Mouse (Mus musculus) hindbrain, postnatal 0 days (tissue): ENCODE data around the gene Pbx4. TPM values are rescaled to one million over a fixed set of nuclear protein-coding genes. Genes with fewer than 3 reads are reported as not detected.

Experiments used
- ATAC-seq: fragments of 200-750 bp; cut with Nextera tagmentation; 2 replicates; pipeline ENCODE4 v1.8.0; 2017; ENCODE audit warnings: mild to moderate bottlenecking, moderate TSS enrichment, moderate library complexity
- DNase-seq: peaks from one replicate; pipeline ENCODE4 v3.0.0-alpha.2; 2015; ENCODE audit warnings: low spot score
- H3K27ac ChIP-seq: fragments of 300-500 bp; sonication (generic); 2 replicates; pipeline ENCODE4 v1.5.1; 2014; ENCODE audit warnings: mild to moderate bottlenecking
- H3K27me3 ChIP-seq: fragments of 300-500 bp; sonication (generic); 2 replicates; pipeline ENCODE4 v1.6.1; 2014; ENCODE audit warnings: low read length, mixed read lengths; ENCODE audit not compliant: insufficient read depth
- H3K36me3 ChIP-seq: fragments of 300-500 bp; sonication (generic); 2 replicates; pipeline ENCODE4 v1.6.1; 2014; ENCODE audit warnings: low read length, mixed read lengths; ENCODE audit not compliant: insufficient read depth
- H3K4me1 ChIP-seq: fragments of 300-500 bp; sonication (generic); 2 replicates; pipeline ENCODE4 v1.6.1; 2014; ENCODE audit warnings: antibody characterized with exemption, low read length, mixed read lengths; ENCODE audit not compliant: insufficient read depth
- H3K4me2 ChIP-seq: fragments of 300-500 bp; sonication (generic); 2 replicates; pipeline ENCODE4 v1.6.1; 2014; ENCODE audit warnings: low read depth, mild to moderate bottlenecking, low read length, moderate library complexity, mixed read lengths
- H3K4me3 ChIP-seq: fragments of 300-500 bp; sonication (generic); 2 replicates; pipeline ENCODE4 v1.5.1; 2014; ENCODE audit warnings: low read length
- H3K9ac ChIP-seq: fragments of 300-500 bp; sonication (generic); replicated peaks from 2 replicates; pipeline ENCODE4 v1.6.1; 2014; ENCODE audit warnings: mild to moderate bottlenecking, low read length, moderate library complexity, mixed read lengths
- H3K9me3 ChIP-seq: fragments of 300-500 bp; sonication (generic); 2 replicates; pipeline ENCODE4 v1.6.1; 2016; ENCODE audit warnings: low read length, mixed read lengths
- CTCF ChIP-seq: IDR thresholded peaks from 2 replicates; pipeline ENCODE4 v1.5.1; 2016; ENCODE audit warnings: antibody characterized with exemption, control low read depth, low read depth
- WGBS: fragments of 180-500 bp; shearing (Covaris S2); extraction: QIAGEN DNeasy Blood & Tissue Kit; methylation state at CpG from one replicate; pipeline ENCODE4 v1.1.7; 2014; 5-methylcytosine and 5-hydroxymethylcytosine counted together
- polyA plus RNA-seq: library from polyadenylated mRNA; unstranded; fragments of >200 nt; fragmentation: Nextera tagmentation; extraction: Ambion mirVana; gene quantifications from 2 replicates; pipeline ENCODE4 v1.2.1, GENCODE M21; 2015
- total RNA-seq: library from RNA; depleted of rRNA; stranded (reverse); fragments of >200 nt; gene quantifications from 2 replicates; pipeline ENCODE4 v1.2.3, GENCODE M21; 2014; rRNA removed

Pbx4 gene
- total RNA-seq (46.5 and 86.4 TPM in 2 replicates), polyA plus RNA-seq (81.9 and 88.5 TPM in 2 replicates)

- WGBS, result under 1% methylated on average over 38 of the region's 38 CpGs
- TF ChIP-seq CTCF, result peak; percentile 35
- peak; percentile 98 for DNase-seq
- H3K27ac ChIP-seq, result peak within 1 kb of the TSS; percentile 78
- peak; percentile 99 for ATAC-seq
- H3K4me3 ChIP-seq, result peak within 1 kb of the TSS; percentile 64
- no peaks in the 10 kb centered on the region for H3K27me3 ChIP-seq
- H3K9ac ChIP-seq, result peak within 1 kb of the TSS; percentile 72
- H3K36me3 ChIP-seq, result peaks cover 5% of the 10 kb centered on the region; the same call in 1 of the 2 replicates
- no peaks in the 10 kb centered on the region for H3K9me3 ChIP-seq
- peak within 1 kb of the TSS; percentile 77 for H3K4me2 ChIP-seq
- no peaks in the 10 kb centered on the region; the same call in 1 of the 2 replicates for H3K4me1 ChIP-seq
These were observed at the start of gene Pbx4 for GRCm38 (mm10) chr8:69832298-69832853. TSS of gene Pbx4 (plus strand) at chr8:69832491.

DNA sequence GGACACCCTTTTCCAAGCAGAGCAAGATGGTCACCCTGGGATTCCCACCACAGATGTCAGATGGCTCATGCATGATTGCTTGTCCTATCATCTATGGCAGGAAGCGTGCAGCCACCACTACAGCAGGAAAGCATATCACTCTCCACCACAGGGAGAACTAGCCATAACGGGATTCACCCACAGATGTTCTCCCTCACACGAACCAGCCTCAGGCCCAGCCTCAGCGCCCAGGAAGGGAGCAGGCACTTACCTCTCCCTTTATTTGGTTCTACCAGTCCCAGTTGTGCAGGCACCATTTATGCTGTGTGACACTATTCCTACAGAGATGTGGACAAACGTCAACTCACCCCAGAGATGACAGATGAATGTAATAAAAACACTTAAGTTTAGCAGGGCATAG is 43.2 kb upstream of the Pbx4 start:
- Histone ChIP-seq H3K4me2 (no peak overlapping the region), H3K27ac (no peak overlapping the region), H3K36me3 (no peaks in the 10 kb centered on the region), H3K27me3 (no peaks in the 10 kb centered on the region), H3K9me3 (no peaks in the 10 kb centered on the region), H3K4me1 (peaks cover 15% of the 10 kb centered on the region; the same call in 1 of the 2 replicates), H3K4me3 (no peak overlapping the region), H3K9ac (no peak overlapping the region)
- TF ChIP-seq CTCF, result no peak
- no peak for ATAC-seq
- WGBS, result 85% methylated on average over 5 of the region's 5 CpGs
- no peak for DNase-seq

GRCm38 (mm10) chr8:69789731-69790130 is 42.6 kb upstream of the Pbx4 start:
- no peaks in the 10 kb centered on the region for H3K27me3 ChIP-seq
- H3K4me3 ChIP-seq, result no peak overlapping the region
- no peak overlapping the region for H3K27ac ChIP-seq
- no peak overlapping the region for H3K4me2 ChIP-seq
- H3K4me1 ChIP-seq, result peaks cover 15% of the 10 kb centered on the region; the same call in 1 of the 2 replicates
- ATAC-seq (no peak), DNase-seq (no peak)
- 76% methylated on average over 5 of the region's 5 CpGs for WGBS
- TF ChIP-seq CTCF, result no peak
- H3K36me3 ChIP-seq, result peaks cover 2% of the 10 kb centered on the region; the same call in 1 of the 2 replicates
- H3K9ac ChIP-seq, result no peak overlapping the region
- no peaks in the 10 kb centered on the region for H3K9me3 ChIP-seq

DNA sequence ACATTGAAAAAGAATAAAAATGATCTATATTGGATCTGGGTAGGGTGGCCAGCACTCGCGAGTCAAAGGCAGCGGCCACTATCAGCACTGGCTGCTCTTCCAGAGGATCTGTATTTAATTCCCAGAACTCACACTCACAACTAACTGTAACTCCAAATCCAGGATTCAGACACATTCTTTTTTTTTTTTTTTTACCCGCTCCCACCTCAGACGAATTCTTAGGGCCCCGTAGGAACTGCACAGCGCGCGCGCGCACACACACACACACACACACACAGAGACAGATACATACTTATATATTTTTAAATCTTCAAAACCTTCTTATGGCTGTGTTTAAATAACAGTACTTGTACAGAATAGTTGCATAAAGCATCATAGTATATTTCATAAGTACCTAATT is 41.9 kb upstream of the Pbx4 start:
- Histone ChIP-seq H3K27ac (peak overlapping the region; percentile 87; the same call in 1 of the 2 replicates), H3K4me2 (peak overlapping the region; percentile 86), H3K27me3 (no peaks in the 10 kb centered on the region), H3K4me3 (peak overlapping the region; percentile 91), H3K4me1 (peaks cover 15% of the 10 kb centered on the region; the same call in 1 of the 2 replicates), H3K9me3 (no peaks in the 10 kb centered on the region), H3K9ac (peak overlapping the region; percentile 94), H3K36me3 (peaks cover 8% of the 10 kb centered on the region)
- WGBS, result 37% methylated on average over 11 of the region's 11 CpGs
- TF ChIP-seq CTCF, result no peak
- DNase-seq (no peak), ATAC-seq (peak; percentile 10; the same call in 1 of the 2 replicates)

DNA sequence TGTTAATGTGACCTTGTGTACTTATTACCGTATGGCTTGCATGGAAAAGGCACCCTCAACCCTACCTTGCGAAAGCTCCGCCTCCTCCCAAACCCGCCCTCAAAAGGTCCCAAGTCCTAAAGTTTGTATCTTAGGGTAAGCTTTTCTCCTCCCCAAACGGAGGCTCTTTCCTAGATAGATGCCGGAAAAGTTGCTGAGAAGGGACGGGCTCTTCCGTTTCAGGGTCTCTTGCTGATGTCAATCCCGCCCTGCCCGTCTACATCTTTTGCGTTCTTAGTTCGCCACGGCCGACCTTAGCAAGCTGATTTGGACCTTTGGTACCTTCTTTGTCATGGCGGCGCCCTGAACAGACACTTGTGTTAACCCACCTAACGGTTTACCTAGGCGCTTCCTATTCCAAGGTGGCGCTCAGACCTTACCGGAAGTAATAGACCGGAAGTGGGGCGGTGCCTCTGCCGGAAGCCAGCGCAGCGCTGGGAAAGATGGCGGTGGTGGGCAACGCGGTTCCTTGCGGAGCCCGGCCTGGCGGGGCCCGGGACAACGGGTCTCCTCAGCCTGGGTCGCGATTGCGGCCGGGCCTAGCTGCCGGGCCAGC is 41.4 kb upstream of the Pbx4 start, which contains the start of the genes Atp13a1 and Zfp866:
Gene Atp13a1, plus strand, starts transcription at position 391 of the 595 bp plus-strand sequence.
Gene Zfp866, minus strand, starts transcription at position 406 of the 595 bp plus-strand sequence.
- Histone ChIP-seq H3K4me2 (peak within 1 kb of the TSS; percentile 86), H3K27me3 (no peaks in the 10 kb centered on the region), H3K9me3 (no peaks in the 10 kb centered on the region), H3K27ac (peak within 1 kb of the TSS; percentile 87), H3K4me1 (peaks cover 15% of the 10 kb centered on the region; the same call in 1 of the 2 replicates), H3K4me3 (peak within 1 kb of the TSS; percentile 91), H3K9ac (peak within 1 kb of the TSS; percentile 94), H3K36me3 (peaks cover 11% of the 10 kb centered on the region)
- WGBS, result under 1% methylated on average over 38 of the region's 38 CpGs
- DNase-seq (peak; percentile 93), ATAC-seq (peak; percentile 96)
- TF ChIP-seq CTCF, result peak; percentile 33; the same call in 1 of the 2 replicates

DNA sequence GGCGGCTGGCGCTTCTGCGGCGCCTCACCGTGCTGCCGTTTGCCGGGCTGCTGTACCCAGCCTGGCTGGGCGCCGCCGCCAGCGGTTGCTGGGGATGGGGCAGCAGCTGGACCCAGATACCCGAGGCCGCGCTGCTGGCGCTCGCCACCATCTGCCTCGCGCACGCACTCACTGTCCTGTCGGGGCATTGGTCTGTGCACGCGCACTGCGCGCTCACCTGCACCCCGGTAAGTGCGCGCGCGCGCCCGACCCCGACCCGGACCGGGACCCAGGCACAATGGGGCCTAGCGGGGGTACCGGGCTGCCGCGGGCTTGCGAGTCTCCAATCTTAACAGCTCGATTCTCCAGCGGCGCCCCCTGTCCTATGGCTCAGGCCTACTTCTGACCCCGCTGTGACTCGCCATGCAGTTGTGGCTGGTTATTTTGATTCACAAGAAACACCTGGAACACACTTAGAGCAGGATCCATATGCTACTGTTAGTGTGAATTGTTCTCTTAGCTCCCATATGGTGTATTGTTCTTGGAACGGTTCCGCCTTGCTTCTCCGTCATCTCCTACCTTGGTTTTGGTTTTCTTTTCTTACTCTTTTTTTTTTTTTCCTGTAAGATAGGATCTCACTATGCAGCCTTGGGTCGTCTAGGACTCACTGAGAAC is 40.7 kb upstream of the Pbx4 start:
- peak; percentile 52 for DNase-seq
- WGBS, result under 1% methylated on average over 48 of the region's 48 CpGs
- ATAC-seq, result peak; percentile 76

More for the DNA sequence above, 40.7 kb upstream of the Pbx4 start:
- peak overlapping the region; percentile 87 for H3K27ac ChIP-seq
- TF ChIP-seq CTCF, result no peak
- peak overlapping the region; percentile 91 for H3K4me3 ChIP-seq
- peak overlapping the region; percentile 94 for H3K9ac ChIP-seq
- peaks cover 15% of the 10 kb centered on the region; the same call in 1 of the 2 replicates for H3K4me1 ChIP-seq
- H3K4me2 ChIP-seq, result peak overlapping the region; percentile 86
- no peaks in the 10 kb centered on the region for H3K9me3 ChIP-seq
- H3K27me3 ChIP-seq, result no peaks in the 10 kb centered on the region
- H3K36me3 ChIP-seq, result peaks cover 18% of the 10 kb centered on the region
